Mouse (Mus musculus) ES-Bruce4 (cell line): ENCODE results near the gene Map3k14. TPM values are rescaled to one million over a fixed set of nuclear protein-coding genes. Genes with fewer than 3 reads are reported as not detected.
A peak's percentile ranks its signal among the peaks of the same experiment; 100 is the strongest.

Experiments used
- H3K27ac ChIP-seq: 2 replicates; pipeline ENCODE4 v1.5.1; 2012; ENCODE audit warnings: low read length, inconsistent platforms; ENCODE audit not compliant: insufficient read depth
- H3K27me3 ChIP-seq: 2 replicates; pipeline ENCODE4 v1.6.1; 2012; ENCODE audit warnings: mild to moderate bottlenecking, low read length, inconsistent platforms; ENCODE audit not compliant: control insufficient read depth, poor library complexity, insufficient read depth, severe bottlenecking
- H3K36me3 ChIP-seq: 2 replicates; pipeline ENCODE4 v1.6.1; 2012; ENCODE audit warnings: inconsistent platforms, mild to moderate bottlenecking, low read length, moderate library complexity; ENCODE audit not compliant: control insufficient read depth, poor library complexity, insufficient read depth, severe bottlenecking
- H3K4me1 ChIP-seq: one replicate; pipeline ENCODE4 v1.8.1; 2011; ENCODE audit warnings: low read length; ENCODE audit not compliant: control insufficient read depth, insufficient read depth
- H3K4me3 ChIP-seq: 2 replicates; pipeline ENCODE4 v1.5.1; 2011; ENCODE audit warnings: low read depth, mild to moderate bottlenecking, low read length
- H3K9ac ChIP-seq: 2 replicates; pipeline ENCODE4 v1.6.1; 2012; ENCODE audit warnings: low read depth, mild to moderate bottlenecking, inconsistent platforms; ENCODE audit not compliant: poor library complexity, severe bottlenecking
- H3K9me3 ChIP-seq: replicated peaks from 2 replicates; pipeline ENCODE4 v1.6.1; 2012; ENCODE audit warnings: mild to moderate bottlenecking, low read length, inconsistent platforms; ENCODE audit not compliant: control insufficient read depth, poor library complexity, insufficient read depth, severe bottlenecking
- CTCF ChIP-seq: IDR thresholded peaks from one replicate; pipeline ENCODE4 v1.8.1; 2011; ENCODE audit warnings: low read depth, low read length
- EP300 ChIP-seq: IDR thresholded peaks from 2 replicates; pipeline ENCODE4 v1.6.1; 2011; ENCODE audit warnings: low read depth, low read length; ENCODE audit not compliant: insufficient read depth
- POLR2A ChIP-seq: IDR thresholded peaks from one replicate; pipeline ENCODE4 v1.8.1; 2011; ENCODE audit warnings: low read length; ENCODE audit not compliant: insufficient read depth
- polyA plus RNA-seq: library from polyadenylated mRNA; stranded (reverse); fragments of >200 nt; gene quantifications from 2 replicates; pipeline ENCODE4 v1.2.4, GENCODE M21; 2011; ENCODE audit warnings: low read depth; ENCODE audit not compliant: missing spikeins, insufficient read depth, insufficient read length

The Map3k14 gene
- 2.2 and 3.3 TPM in 2 replicates for polyA plus RNA-seq

- H3K4me1 ChIP-seq, result no peaks in the 10 kb centered on the region
- H3K9me3 ChIP-seq, result no peaks in the 10 kb centered on the region
- TF ChIP-seq POLR2A, result no peak
- no peaks in the 10 kb centered on the region for H3K36me3 ChIP-seq
- peak within 1 kb of the TSS; percentile 92 for H3K4me3 ChIP-seq
- H3K27ac ChIP-seq, result peak within 1 kb of the TSS; percentile 6; the same call in 1 of the 2 replicates
- H3K27me3 ChIP-seq, result no peaks in the 10 kb centered on the region
- peak within 1 kb of the TSS; percentile 75 for H3K9ac ChIP-seq
Measured at GRCm38 (mm10) chr11:103267346-103268219, at the start of gene Map3k14. Gene Map3k14, minus strand, starts transcription at chr11:103267472.

GRCm38 (mm10) chr11:103315379-103315778, 48.1 kb upstream of the Map3k14 start:
- Histone ChIP-seq H3K27ac (no peak overlapping the region), H3K9me3 (no peaks in the 10 kb centered on the region), H3K4me1 (no peaks in the 10 kb centered on the region), H3K9ac (no peak overlapping the region), H3K27me3 (no peaks in the 10 kb centered on the region), H3K4me3 (no peak overlapping the region), H3K36me3 (no peaks in the 10 kb centered on the region)
- TF ChIP-seq POLR2A, result no peak
- TF ChIP-seq CTCF, result no peak
- TF ChIP-seq EP300, result no peak

- Histone ChIP-seq H3K27ac (no peak overlapping the region), H3K4me3 (no peak overlapping the region), H3K9me3 (no peaks in the 10 kb centered on the region), H3K9ac (no peak overlapping the region), H3K27me3 (no peaks in the 10 kb centered on the region), H3K36me3 (no peaks in the 10 kb centered on the region), H3K4me1 (no peaks in the 10 kb centered on the region)
- TF ChIP-seq POLR2A (no peak), CTCF (no peak), EP300 (no peak)
Measured at GRCm38 (mm10) chr11:103314736-103315374, 47.6 kb upstream of the Map3k14 start.

DNA sequence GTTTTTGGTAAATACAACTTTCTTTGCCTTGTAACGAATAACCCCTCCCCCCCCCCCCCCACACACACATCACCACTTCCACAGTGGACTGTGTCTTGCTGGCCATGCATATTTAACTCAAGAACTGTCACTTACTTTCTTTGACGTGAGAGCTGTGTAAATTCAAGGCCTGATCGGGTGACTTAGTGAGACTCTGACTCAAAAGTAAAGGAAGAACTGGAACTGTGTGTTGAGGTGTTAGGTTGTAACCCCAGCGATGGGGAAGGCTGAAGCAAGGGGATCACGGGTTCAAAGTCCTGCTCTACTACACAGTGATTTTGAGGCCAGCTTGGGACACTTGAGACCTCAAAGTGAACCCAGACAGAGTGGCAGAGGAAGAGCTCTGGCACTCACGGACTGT, 46.3 kb upstream of the Map3k14 start:
- TF ChIP-seq CTCF, result no peak
- Histone ChIP-seq H3K27ac (no peak overlapping the region), H3K9me3 (no peaks in the 10 kb centered on the region), H3K4me1 (no peaks in the 10 kb centered on the region), H3K9ac (no peak overlapping the region), H3K4me3 (no peak overlapping the region), H3K36me3 (no peaks in the 10 kb centered on the region), H3K27me3 (no peaks in the 10 kb centered on the region)

DNA sequence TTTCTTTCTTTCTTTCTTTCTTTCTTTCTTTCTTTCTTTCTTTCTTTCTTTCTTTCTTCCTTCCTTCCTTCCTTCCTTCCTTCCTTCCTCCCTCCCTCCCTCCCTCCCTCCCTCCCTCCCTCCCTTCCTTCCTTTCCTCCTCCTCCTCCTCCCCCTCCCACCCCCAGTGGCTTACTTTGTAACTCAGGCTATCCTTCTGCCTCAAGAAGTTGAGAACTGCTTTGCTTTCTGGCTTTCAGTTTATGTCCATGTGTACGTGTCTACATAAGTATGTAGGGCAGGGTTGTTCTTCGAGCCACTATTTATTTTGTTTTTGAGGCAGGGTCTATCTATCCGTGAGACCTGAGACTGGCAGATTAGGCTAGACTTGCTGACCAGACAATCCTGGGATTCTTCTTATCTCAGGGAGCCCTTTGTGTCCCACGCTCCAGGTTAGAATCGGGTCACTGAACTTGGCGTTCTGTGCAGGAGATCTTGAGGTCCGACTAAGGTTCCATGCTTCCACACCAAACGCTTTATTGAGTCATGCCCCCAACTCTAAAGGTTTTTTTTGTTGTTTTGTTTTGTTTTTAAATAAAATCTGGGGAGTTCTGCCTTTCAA, 45.5 kb upstream of the Map3k14 start:
- H3K36me3 ChIP-seq, result no peaks in the 10 kb centered on the region
- H3K9me3 ChIP-seq, result no peaks in the 10 kb centered on the region
- H3K4me3 ChIP-seq, result no peak overlapping the region
- no peak for TF ChIP-seq EP300
- no peak for TF ChIP-seq POLR2A
- no peak for TF ChIP-seq CTCF
- no peaks in the 10 kb centered on the region for H3K4me1 ChIP-seq
- H3K9ac ChIP-seq, result no peak overlapping the region
- H3K27ac ChIP-seq, result no peak overlapping the region
- H3K27me3 ChIP-seq, result no peaks in the 10 kb centered on the region

- H3K4me1 ChIP-seq, result no peaks in the 10 kb centered on the region
- TF ChIP-seq POLR2A (no peak), EP300 (0 out of 2 replicates have a peak, but pooled peaks have one; percentile 7)
- H3K4me3 ChIP-seq, result peak overlapping the region; percentile 53
- no peaks in the 10 kb centered on the region for H3K27me3 ChIP-seq
- no peaks in the 10 kb centered on the region for H3K36me3 ChIP-seq
- H3K9me3 ChIP-seq, result no peaks in the 10 kb centered on the region
- no peak overlapping the region for H3K27ac ChIP-seq
- peak overlapping the region; percentile 61 for H3K9ac ChIP-seq
Measured at GRCm38 (mm10) chr11:103311960-103312611, 44.8 kb upstream of the Map3k14 start.
